Mouse (Mus musculus): Measurements from ENCODE around the gene Lrrc57. TPM values are rescaled to one million over a fixed set of nuclear protein-coding genes. Genes with fewer than 3 reads are reported as not detected.

The Lrrc57 gene
- 18.2 and 18.5 TPM in 2 replicates for polyA plus RNA-seq (2015; fragmentation: Nextera tagmentation; extraction: Ambion mirVana)

GRCm38 (mm10) chr2:120608830-120609723 lies at the start of gene Lrrc57, which contains the start of gene Haus2:
Gene Lrrc57, minus strand, starts transcription at chr2:120609520.
Gene Haus2, plus strand, starts transcription at chr2:120609383.

GRCm38 (mm10) chr2:120628886-120629735 lies 19.8 kb upstream of the Lrrc57 start, which contains the start of gene Stard9:
Gene Stard9, plus strand, starts transcription at chr2:120629121.

GRCm38 (mm10) chr2:120566886-120567797 lies 42.2 kb downstream of the Lrrc57 start, which contains the start of gene Snap23:
Gene Snap23, plus strand, starts transcription at chr2:120567671.

GRCm38 (mm10) chr2:120563235-120563990 lies 45.9 kb downstream of the Lrrc57 start, which contains the start of gene Zfp106:
Gene Zfp106, minus strand, starts transcription at chr2:120563843.

Other genes with a start within 250 kb of the Lrrc57 start
- 15.9 and 19.4 TPM in 2 replicates for gene Ganc, start 205.6 kb downstream of the Lrrc57 start, polyA plus RNA-seq (2015; fragmentation: Nextera tagmentation; extraction: Ambion mirVana)
- 6.4 and 7.5 TPM in 2 replicates for gene Tmem87a, start 205.4 kb downstream of the Lrrc57 start, polyA plus RNA-seq (2015; fragmentation: Nextera tagmentation; extraction: Ambion mirVana)
- 36.8 and 38.2 TPM in 2 replicates for gene Capn3, start 153.5 kb downstream of the Lrrc57 start, polyA plus RNA-seq (2015; fragmentation: Nextera tagmentation; extraction: Ambion mirVana)
- 48.2 and 57.1 TPM in 2 replicates for gene Zfp106, start 45.7 kb downstream of the Lrrc57 start, polyA plus RNA-seq (2015; fragmentation: Nextera tagmentation; extraction: Ambion mirVana)
- 29.7 and 31.8 TPM in 2 replicates for gene Snap23, start 41.8 kb downstream of the Lrrc57 start, polyA plus RNA-seq (2015; fragmentation: Nextera tagmentation; extraction: Ambion mirVana)
- 15.0 and 15.5 TPM in 2 replicates for gene Haus2, start 137 bp downstream of the Lrrc57 start, polyA plus RNA-seq (2015; fragmentation: Nextera tagmentation; extraction: Ambion mirVana)
- 4.8 and 5.6 TPM in 2 replicates for gene Stard9, start 19.6 kb upstream of the Lrrc57 start, polyA plus RNA-seq (2015; fragmentation: Nextera tagmentation; extraction: Ambion mirVana)
- 3.4 and 4.7 TPM in 2 replicates for gene Cdan1, start 240.6 kb upstream of the Lrrc57 start, polyA plus RNA-seq (2015; fragmentation: Nextera tagmentation; extraction: Ambion mirVana)
- 1.6 and 2.8 TPM in 2 replicates for gene Ttbk2, start 241.1 kb upstream of the Lrrc57 start, polyA plus RNA-seq (2015; fragmentation: Nextera tagmentation; extraction: Ambion mirVana)

Measured in skeletal muscle tissue, postnatal 0 days (tissue).